Mouse (Mus musculus) embryonic facial prominence, embryonic 14.5 days (tissue): ENCODE data around the gene Babam2. TPM values are rescaled to one million over a fixed set of nuclear protein-coding genes. Genes with fewer than 3 reads are reported as not detected.
A peak's percentile ranks its signal among the peaks of the same experiment; 100 is the strongest.

Source experiments
- ATAC-seq: fragments of 200-750 bp; cut with Nextera tagmentation; 2 replicates; pipeline ENCODE4 v1.8.0; 2017; ENCODE audit warnings: low read depth, moderate number of reproducible peaks, moderate TSS enrichment
- DNase-seq: peaks from one replicate; pipeline ENCODE4 v3.0.0-alpha.2; 2015; ENCODE audit warnings: low spot score
- H3K27ac ChIP-seq: fragments of 300-500 bp; sonication (generic); replicated peaks from 2 replicates; pipeline ENCODE4 v1.5.1; 2014; ENCODE audit warnings: low read depth, mild to moderate bottlenecking, low read length, moderate library complexity
- H3K27me3 ChIP-seq: fragments of 300-500 bp; sonication (generic); replicated peaks from 2 replicates; pipeline ENCODE4 v1.6.1; 2014; ENCODE audit warnings: low read length; ENCODE audit not compliant: control insufficient read depth, insufficient read depth
- H3K36me3 ChIP-seq: fragments of 300-500 bp; sonication (generic); 2 replicates; pipeline ENCODE4 v1.6.1; 2014; ENCODE audit warnings: low read length, mixed read lengths; ENCODE audit not compliant: control insufficient read depth, insufficient read depth
- H3K4me1 ChIP-seq: fragments of 300-500 bp; sonication (generic); 2 replicates; pipeline ENCODE4 v1.6.1; 2014; ENCODE audit warnings: antibody characterized with exemption, low read length; ENCODE audit not compliant: control insufficient read depth, insufficient read depth
- H3K4me2 ChIP-seq: fragments of 300-500 bp; sonication (generic); 2 replicates; pipeline ENCODE4 v1.6.1; 2014; ENCODE audit warnings: low read depth, mild to moderate bottlenecking, low read length, moderate library complexity, mixed read lengths
- H3K4me3 ChIP-seq: fragments of 300-500 bp; sonication (generic); 2 replicates; pipeline ENCODE4 v1.5.1; 2014; ENCODE audit warnings: low read depth, mild to moderate bottlenecking, low read length
- H3K9ac ChIP-seq: fragments of 300-500 bp; sonication (generic); 2 replicates; pipeline ENCODE4 v1.6.1; 2014; ENCODE audit warnings: low read depth, mild to moderate bottlenecking, low read length, moderate library complexity, mixed read lengths
- H3K9me3 ChIP-seq: fragments of 300-500 bp; sonication (generic); 2 replicates; pipeline ENCODE4 v1.6.1; 2016; ENCODE audit warnings: low read length; ENCODE audit not compliant: control insufficient read depth
- WGBS: fragments of 180-500 bp; shearing (Covaris S2); extraction: QIAGEN DNeasy Blood & Tissue Kit; methylation state at CpG from one replicate; pipeline ENCODE4 v1.1.7; 2014; 5-methylcytosine and 5-hydroxymethylcytosine counted together
- polyA plus RNA-seq: library from polyadenylated mRNA; unstranded; fragments of >200 nt; fragmentation: Nextera tagmentation; extraction: Ambion mirVana; gene quantifications from 2 replicates; pipeline ENCODE4 v1.2.1, GENCODE M21; 2014

Babam2 gene
- polyA plus RNA-seq, 1 experiment from 2014 or later = 37.6 TPM

GRCm38 (mm10) chr5:31983817-31984368 lies 286.4 kb downstream of the Babam2 start:
- no peaks in the 10 kb centered on the region for H3K36me3 ChIP-seq
- no peaks in the 10 kb centered on the region for H3K9me3 ChIP-seq
- ATAC-seq = no peak
- DNase-seq = peak; percentile 14
- WGBS = 73% methylated on average over 2 of the region's 2 CpGs
- H3K27me3 ChIP-seq = no peaks in the 10 kb centered on the region
- H3K4me1 ChIP-seq = peaks cover 12% of the 10 kb centered on the region; the same call in 1 of the 2 replicates
- H3K4me3 ChIP-seq = no peak overlapping the region
- no peak overlapping the region for H3K4me2 ChIP-seq
- no peak overlapping the region for H3K9ac ChIP-seq
- 0 out of 2 replicates have a peak overlapping the region, but pooled peaks have one; percentile 0 for H3K27ac ChIP-seq

- H3K27ac ChIP-seq = 0 out of 2 replicates have a peak overlapping the region, but pooled peaks have one; percentile 0
- peak; percentile 31 for DNase-seq
- no peak overlapping the region for H3K4me2 ChIP-seq
- 83% methylated on average over 13 of the region's 13 CpGs for WGBS
- H3K4me1 ChIP-seq = peaks cover 12% of the 10 kb centered on the region; the same call in 1 of the 2 replicates
- H3K4me3 ChIP-seq = no peak overlapping the region
- ATAC-seq = 0 out of 2 replicates have a peak, but pooled peaks have one; percentile 22
- no peaks in the 10 kb centered on the region for H3K9me3 ChIP-seq
- H3K27me3 ChIP-seq = no peaks in the 10 kb centered on the region
- no peaks in the 10 kb centered on the region for H3K36me3 ChIP-seq
- no peak overlapping the region for H3K9ac ChIP-seq
Observed at GRCm38 (mm10) chr5:31984369-31984961, 287.0 kb downstream of the Babam2 start.

- no peaks in the 10 kb centered on the region for H3K27me3 ChIP-seq
- no peak overlapping the region for H3K27ac ChIP-seq
- H3K4me2 ChIP-seq = no peak overlapping the region
- DNase-seq (no peak), ATAC-seq (no peak)
- H3K36me3 ChIP-seq = no peaks in the 10 kb centered on the region
- no peaks in the 10 kb centered on the region for H3K9me3 ChIP-seq
- no peak overlapping the region for H3K9ac ChIP-seq
- H3K4me1 ChIP-seq = peaks cover 12% of the 10 kb centered on the region; the same call in 1 of the 2 replicates
- WGBS = 59% methylated on average over 2 of the region's 2 CpGs
- no peak overlapping the region for H3K4me3 ChIP-seq
Observed at GRCm38 (mm10) chr5:31985021-31985420, 287.5 kb downstream of the Babam2 start.

- Histone ChIP-seq H3K4me1 (peaks cover 10% of the 10 kb centered on the region; the same call in 1 of the 2 replicates), H3K4me2 (no peak overlapping the region), H3K4me3 (no peak overlapping the region), H3K27ac (no peak overlapping the region), H3K27me3 (no peaks in the 10 kb centered on the region), H3K9ac (no peak overlapping the region), H3K9me3 (no peaks in the 10 kb centered on the region), H3K36me3 (no peaks in the 10 kb centered on the region)
- no peak for ATAC-seq
- DNase-seq = no peak
- 85% methylated on average over 11 of the region's 11 CpGs for WGBS
Observed at GRCm38 (mm10) chr5:31987541-31988307, 290.2 kb downstream of the Babam2 start.

GRCm38 (mm10) chr5:31997189-31997954 lies 299.9 kb downstream of the Babam2 start:
- no peak for DNase-seq
- no peak overlapping the region for H3K27ac ChIP-seq
- H3K4me3 ChIP-seq = no peak overlapping the region
- H3K36me3 ChIP-seq = no peaks in the 10 kb centered on the region
- ATAC-seq = no peak
- no peak overlapping the region for H3K4me2 ChIP-seq
- WGBS = 58% methylated on average over 4 of the region's 4 CpGs
- H3K4me1 ChIP-seq = no peaks in the 10 kb centered on the region
- no peaks in the 10 kb centered on the region for H3K9me3 ChIP-seq
- H3K9ac ChIP-seq = no peak overlapping the region
- no peaks in the 10 kb centered on the region for H3K27me3 ChIP-seq

- peaks cover 4% of the 10 kb centered on the region; the same call in 1 of the 2 replicates for H3K4me1 ChIP-seq
- no peaks in the 10 kb centered on the region for H3K9me3 ChIP-seq
- H3K36me3 ChIP-seq = no peaks in the 10 kb centered on the region
- WGBS = 86% methylated on average over 2 of the region's 2 CpGs
- no peak overlapping the region for H3K4me3 ChIP-seq
- H3K27ac ChIP-seq = no peak overlapping the region
- H3K4me2 ChIP-seq = no peak overlapping the region
- DNase-seq (no peak), ATAC-seq (no peak)
- H3K27me3 ChIP-seq = no peaks in the 10 kb centered on the region
- H3K9ac ChIP-seq = no peak overlapping the region
Observed at GRCm38 (mm10) chr5:31998806-31999205, 301.3 kb downstream of the Babam2 start.

- ATAC-seq = no peak
- peaks cover 4% of the 10 kb centered on the region; the same call in 1 of the 2 replicates for H3K4me1 ChIP-seq
Observed at GRCm38 (mm10) chr5:32000076-32000475, 302.6 kb downstream of the Babam2 start.

GRCm38 (mm10) chr5:32001266-32001665 lies 303.8 kb downstream of the Babam2 start:
- no peak for DNase-seq
- Histone ChIP-seq H3K9ac (no peak overlapping the region), H3K4me2 (no peak overlapping the region), H3K4me3 (no peak overlapping the region), H3K27me3 (no peaks in the 10 kb centered on the region), H3K4me1 (peaks cover 4% of the 10 kb centered on the region; the same call in 1 of the 2 replicates), H3K9me3 (no peaks in the 10 kb centered on the region), H3K27ac (no peak overlapping the region), H3K36me3 (no peaks in the 10 kb centered on the region)
- WGBS = 79% methylated on average over 9 of the region's 9 CpGs
- no peak for ATAC-seq

More at GRCm38 (mm10) chr5:32000076-32000475, 302.6 kb downstream of the Babam2 start:
- H3K36me3 ChIP-seq = no peaks in the 10 kb centered on the region
- WGBS = 40% methylated on average over 3 of the region's 3 CpGs
- H3K9me3 ChIP-seq = no peaks in the 10 kb centered on the region
- no peak overlapping the region for H3K4me3 ChIP-seq
- H3K9ac ChIP-seq = no peak overlapping the region
- H3K4me2 ChIP-seq = no peak overlapping the region
- DNase-seq = no peak
- no peaks in the 10 kb centered on the region for H3K27me3 ChIP-seq
- no peak overlapping the region for H3K27ac ChIP-seq
